Mouse (Mus musculus): ENCODE measurements around the gene Zfp94.
"Not testable (repeated sequence)": the region's sequence is repeated elsewhere in the genome, so short reads cannot be mapped to it uniquely, and the experiment has no call there.

The Zfp94 gene

DNA sequence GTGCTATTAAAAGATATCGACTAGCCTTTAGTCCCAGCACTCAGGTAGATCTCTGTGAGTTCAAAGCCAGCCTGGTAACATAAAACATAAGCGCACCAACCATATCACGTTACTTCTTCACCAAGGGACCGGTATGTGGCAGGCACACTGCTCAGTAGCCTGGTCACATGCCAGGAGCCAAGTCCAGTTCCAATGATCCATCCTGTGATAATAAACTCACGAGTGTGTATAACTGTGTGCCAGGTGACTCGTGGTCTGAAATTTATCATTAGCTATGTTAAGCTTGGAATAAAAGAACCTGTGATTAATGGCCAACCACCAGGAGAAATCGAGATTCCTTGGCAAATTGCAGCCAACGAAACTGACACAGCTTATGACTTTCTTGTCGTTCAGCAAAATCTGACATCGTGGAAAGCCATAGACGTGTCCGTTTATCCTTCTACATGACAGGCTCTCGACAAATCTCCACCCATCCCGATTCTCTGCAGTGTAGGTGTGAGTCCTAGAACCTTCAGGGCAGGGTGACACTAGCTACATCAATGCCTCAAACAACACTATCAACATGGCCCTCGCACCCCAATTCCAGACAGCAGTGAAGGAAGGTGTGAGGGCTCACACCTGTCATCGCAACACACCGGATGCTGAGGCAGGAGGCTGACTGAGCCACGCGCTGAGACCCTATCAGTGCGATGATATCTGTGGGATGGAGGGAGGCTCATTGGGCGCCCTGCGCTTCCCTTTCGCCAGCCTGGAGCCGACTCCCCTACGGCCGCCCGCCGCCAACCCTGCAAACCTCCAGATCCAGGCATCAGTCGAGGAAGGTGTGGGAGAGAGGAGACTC, 520 bp downstream of the Zfp94 start:
- no peak for DNase-seq

DNA sequence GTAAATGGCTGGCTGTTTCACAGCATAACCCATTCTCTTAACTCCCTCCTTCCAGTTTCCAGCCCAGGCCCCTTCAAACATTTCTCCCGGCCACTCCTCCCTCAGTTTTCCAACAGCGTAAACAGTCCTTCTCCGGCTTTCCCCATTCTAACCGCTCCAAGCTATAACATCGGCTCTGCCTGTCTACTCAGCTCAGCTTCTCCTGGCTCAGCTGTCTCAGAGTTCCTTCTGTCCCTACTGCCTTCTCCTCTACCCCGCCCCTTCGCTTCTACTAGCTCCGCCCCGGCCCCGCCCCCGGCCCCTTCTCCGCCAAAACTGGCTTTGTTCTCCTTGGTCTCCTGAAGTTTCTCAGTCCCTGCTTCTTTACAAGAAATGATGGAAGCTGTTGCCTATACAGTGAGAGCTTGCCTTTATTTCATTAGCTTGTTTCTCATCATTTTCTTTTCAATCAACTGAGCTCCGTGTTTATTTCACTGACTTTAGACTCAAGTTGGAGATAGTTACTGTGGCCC, 15.6 kb downstream of the Zfp94 start, which contains the start of gene Zfp61:
Gene Zfp61 (minus strand): TSS at position 462 of the 512 bp plus-strand sequence.
- DNase-seq, result peak; percentile 87

DNA sequence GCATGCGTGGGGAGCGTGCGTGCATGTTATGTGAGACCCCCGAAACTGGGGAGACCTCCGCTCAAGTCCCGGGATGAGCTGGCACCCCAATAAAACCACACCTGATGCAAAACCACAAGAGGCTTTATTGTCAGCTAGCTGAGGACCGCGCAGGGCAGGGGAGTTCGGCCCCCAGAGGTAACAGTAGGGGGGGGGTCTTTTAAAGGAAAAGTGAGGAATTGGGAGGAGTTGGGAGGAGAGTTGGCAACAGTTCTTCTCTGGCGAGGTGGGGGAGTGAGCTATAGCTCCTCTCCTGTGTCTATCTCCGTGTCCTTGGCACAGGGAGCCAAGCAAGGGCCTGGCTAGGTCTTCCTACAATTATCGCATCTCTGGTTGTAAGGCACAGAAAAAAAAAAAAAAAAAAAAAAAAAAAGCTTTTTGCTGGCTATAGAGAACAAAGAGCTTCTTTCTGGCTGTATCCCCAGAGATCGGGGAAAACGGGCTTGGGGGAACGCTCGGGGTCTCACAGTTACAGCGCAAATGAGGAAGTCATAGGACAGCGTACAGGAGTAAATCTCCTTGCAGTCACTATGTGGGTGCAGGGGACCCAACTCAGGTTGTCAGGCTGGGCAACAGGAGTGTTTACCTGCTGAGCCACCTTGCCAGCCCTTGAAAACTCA, 16.5 kb downstream of the Zfp94 start:
- DNase-seq, result peak; percentile 48

DNA sequence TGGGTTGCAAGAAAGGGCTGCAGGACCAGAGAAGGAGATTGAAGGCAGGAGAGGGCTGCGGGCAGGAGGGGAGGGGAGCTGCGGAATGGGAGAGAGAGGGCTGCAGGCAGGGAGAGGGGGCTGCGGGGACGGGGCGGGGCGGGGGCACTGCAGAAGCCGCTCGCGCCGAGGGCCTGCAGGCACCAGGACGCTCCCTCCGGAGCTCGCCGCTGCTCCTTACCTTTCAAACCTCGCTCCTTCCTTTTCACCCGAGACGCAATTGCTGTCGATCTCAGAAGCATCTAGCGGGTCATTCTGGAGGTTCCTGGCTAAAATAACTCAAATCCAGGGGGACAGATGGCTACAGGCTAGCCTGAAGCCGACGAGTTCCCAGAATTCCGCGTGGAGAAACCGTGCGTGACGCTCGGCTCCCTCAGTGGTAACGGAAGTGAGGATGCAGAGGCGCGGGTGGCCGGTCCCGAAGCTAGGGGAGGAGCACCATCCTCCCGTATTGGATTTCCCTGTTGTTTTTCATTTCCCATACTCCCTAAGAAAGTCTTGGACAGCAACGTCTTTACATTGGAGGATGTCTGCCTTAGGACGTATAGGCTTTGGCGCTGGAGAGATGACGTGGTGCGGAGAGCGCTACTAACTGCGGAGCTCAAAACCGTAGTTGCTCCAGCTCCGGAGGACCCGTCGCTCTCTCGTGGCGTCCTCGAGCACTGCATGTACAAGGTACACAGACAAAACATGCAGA, 17.3 kb downstream of the Zfp94 start:
- peak; percentile 92 for DNase-seq

DNA sequence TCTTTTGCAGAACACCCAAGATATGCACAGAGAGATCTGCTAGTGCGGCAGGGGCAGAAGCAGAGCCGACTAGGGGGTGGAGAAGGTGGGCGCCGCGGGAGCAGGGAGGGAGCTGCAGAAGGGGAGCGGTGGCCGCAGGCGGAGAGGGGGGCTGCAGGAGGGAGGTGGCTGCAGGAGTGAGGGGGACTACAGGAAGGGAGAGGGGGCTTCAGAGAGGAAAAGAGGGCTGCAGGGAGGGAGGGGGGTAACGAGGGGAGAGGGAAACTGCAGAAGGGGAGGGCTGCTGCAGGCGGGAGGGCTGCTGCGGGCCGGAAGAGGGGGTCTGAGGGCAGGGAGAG, 17.9 kb downstream of the Zfp94 start:
- no peak for DNase-seq

DNA sequence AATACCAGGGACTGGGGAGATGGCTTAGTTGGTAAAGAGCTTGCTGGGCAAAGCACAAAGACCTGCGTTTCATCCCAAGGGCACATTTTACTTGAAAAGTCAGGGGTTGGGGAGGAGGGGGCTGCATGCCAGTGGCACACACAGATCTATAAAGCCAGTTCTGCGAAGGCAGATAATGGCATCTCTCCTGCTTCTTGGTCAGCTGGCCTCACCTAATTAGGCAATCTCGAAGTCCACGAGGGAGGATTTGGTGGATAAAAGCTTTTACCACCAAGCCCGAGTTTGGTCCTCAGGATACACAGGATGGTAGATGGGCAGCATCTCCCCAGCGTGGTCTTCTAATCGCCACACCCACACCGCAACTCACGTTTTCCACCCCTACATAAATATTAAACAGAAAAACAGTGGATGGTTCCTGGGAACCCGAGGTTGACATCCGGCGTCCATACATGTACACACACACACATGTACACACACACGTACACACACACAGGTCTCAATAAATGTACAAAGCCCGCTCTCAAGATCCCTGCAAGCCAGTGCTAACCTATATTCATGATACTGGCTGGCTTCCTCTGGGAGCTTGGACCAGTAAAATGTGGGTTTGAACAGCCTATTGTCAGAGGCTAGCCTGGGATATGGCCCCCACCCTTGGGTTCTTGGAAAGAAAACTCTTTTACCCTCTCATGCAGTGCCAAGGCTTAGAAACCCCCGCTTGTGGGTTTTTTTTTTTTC, 18.9 kb downstream of the Zfp94 start:
- no peak for DNase-seq

DNA sequence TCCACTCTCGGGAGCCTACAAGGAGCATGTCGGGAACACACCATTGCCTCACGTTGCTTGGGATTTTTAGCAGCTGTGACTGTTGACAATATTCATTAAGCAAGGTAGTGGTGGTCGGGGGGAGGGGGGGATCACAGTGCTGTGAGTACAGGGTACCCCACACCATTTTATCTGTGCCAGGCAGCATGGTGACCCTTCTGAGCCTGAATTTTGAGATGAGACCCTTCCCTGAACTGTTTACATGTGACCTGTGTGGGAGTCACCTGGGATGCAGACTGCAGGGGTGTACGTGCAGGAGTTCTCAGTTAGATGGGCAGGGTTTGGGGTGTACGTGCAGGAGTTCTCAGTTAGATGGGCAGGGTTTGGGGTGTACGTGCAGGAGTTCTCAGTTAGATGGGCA, 20.1 kb downstream of the Zfp94 start:
- DNase-seq, result no peak

DNA sequence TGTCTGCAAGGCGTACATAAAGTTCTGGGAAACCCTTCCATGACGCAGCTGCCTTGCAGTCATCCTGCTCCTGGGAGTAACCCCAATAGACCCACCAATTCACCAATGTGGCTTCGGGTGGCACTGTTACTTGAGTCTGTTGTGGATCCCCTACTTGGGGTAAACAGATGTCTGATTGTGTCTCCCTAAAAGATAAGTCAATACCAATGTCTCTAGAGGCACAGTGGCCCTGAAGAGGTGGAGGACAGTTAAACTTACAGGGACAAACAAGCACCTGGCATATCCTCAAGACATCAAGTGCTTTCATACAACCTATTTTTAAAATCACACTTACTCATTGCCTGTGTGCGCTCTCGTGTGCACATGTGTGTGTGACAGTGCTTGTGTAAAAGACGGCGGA, 21.1 kb downstream of the Zfp94 start:
- DNase-seq, result no peak

DNA sequence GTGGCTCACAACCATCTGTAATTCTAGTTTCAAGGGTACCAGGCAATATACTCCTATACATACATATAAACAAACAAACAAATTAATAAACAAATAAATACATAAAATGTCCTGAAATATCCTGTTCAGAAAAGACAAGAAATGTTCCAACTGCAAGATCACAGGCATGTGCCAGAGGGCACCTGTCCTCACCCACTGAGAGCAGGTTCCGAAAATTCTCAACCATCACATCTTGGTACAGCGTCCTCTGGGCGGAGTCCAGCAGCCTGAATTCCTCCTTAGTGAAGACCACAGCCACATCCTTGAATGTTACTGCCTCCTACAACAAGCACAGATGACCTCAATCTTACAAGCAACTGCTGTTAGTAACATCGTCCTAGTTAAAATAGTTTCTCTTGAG, 21.7 kb downstream of the Zfp94 start:
- no peak for DNase-seq

DNA sequence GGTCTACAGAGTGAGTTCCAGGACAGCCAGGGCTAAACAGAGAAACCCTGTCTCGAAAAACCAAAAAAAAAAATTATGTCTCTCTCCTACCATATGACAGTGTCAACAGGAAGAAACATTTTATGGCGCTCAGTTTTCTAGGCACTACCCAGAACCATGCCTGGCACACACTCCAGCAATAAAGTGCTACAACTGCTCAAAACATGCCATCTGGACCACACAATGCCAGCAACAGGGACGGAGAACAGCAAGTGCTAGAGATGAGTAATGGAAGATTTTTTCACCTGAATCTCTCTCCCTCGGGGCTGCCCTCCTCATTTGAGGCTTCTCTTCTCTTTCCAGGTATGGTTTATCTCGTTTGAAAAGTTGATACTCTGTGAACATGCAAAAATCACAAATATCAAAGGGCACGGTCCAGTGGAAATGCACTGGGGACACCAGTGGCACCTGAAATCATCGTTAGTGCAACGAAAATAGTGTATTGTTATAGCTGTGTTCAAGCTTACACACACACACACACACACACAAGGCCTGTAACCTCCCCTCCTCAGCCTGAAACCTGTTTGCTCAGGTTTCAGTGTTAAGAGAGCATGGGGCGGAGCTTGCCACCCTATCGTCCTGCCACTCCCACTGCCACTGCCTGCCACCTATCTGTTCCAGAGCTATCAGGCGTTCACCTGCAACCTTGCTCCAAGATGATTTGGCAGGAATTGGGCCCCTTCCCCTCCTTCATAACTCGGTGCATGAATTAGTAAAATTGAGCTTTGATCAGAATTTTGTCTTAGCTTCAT, 23.2 kb downstream of the Zfp94 start:
- no peak for DNase-seq

DNA sequence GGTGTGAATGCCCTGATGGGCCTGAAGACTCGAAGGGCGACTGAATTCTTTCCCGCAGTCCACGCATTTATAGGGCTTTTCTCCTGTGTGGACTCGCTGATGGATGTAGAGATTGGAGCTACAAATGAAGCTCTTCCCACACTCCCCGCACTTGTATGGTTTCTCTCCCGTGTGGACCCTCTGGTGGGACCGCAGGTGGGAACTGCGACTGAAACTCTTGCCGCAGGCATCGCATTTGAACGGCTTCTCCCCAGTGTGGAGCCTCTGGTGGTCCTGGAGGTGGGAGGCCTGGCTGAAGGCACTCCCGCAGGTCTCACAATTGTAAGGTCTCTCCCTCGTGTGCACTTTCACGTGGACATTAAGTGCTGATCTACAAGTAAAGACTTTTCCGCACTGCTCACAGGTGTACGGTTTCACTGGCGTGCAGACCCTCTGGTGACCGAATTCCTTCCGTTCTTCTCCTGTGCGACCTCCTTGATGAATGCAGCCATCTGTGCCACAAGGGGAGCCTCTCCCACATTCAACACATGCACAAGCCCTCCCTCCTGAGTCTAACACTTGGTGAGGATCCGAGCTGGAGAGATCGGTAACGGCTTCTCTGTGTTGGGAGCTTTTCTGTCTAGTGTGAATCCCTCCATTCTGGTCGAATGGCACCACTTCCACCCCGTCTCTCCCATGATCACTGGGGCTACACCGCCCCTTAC, 24.9 kb downstream of the Zfp94 start:
- no peak for DNase-seq

DNA sequence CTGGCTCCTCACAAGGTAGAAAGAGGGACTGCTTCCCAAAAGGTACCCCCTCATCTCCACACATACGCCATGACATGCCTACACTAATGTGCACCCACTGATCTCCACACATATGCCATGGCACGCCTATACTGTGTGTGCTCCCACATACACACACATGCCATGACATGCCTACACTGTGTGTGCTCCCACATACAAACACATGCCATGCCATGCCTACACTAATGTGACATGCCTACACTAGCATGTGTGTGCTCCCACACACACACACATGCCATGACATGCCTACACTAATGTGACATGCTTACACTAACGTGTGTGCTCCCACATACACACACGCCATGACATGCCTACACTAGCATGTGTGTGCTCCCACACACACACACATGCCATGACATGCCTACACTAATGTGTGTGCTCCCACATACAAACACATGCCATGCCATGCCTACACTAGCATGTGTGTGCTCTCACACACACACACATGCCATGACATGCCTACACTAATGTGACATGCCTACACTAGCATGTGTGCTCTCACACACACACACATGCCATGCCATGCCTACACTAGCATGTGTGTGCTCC, 26.3 kb downstream of the Zfp94 start:
- DNase-seq, result no peak

DNA sequence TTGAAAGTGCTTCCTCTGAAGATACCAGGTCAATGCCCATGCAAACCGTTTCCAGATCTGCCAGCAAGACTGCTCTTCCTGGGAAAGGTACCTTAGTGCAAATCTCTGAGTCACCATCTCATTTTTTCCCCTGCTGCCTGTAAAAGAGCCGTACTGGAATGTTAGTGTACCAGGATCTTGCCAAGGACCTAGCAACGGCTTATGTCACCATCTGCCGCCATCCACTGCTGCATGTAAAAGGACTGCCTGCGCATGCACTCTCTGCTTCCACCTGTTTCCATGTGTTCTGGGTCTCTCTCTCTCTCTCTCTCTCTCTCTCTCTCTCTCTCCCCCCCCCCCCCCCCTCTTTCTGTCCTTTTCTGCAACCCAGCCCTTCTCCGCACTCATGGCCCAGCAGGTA, 28.0 kb downstream of the Zfp94 start:
- DNase-seq, result no peak

DNA sequence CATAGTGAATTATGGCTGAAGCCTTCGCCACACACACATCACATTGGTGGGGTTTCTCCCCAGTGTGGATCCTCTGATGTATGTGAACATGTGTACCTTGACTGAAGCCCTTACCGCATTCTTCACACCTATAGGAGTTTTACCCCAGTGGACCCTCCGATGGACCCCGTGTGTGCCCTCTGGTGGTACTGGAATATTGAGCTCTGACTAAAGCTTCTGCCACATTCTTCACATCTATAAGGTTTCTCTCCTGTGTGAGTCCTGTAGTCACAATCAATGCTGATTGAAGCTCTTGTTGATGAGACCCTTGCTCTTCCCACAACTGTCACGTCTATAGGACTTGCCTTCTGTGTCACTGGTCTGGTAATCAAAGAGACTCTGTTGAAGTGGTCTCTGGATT, 28.8 kb downstream of the Zfp94 start:
- no peak for DNase-seq

DNA sequence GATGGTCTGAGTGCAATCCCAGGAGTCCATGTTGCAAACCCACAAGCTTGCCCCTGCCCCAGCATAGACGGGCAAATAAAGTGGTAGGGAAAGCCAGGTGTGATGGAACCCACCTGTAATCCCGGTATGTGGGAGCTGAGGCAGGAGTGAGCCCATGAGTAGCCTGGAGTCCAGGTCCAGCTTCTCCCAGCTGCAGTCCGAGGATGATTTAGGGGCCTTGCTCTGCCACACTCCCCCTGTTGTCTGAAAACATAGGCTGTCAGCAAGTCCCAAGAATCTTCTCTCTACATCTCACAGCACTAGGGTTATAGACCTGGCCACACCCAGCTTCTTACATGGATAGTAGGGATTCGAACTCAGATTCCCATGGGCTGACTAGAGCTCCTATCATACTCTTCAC, 29.6 kb downstream of the Zfp94 start:
- no peak for DNase-seq

DNA sequence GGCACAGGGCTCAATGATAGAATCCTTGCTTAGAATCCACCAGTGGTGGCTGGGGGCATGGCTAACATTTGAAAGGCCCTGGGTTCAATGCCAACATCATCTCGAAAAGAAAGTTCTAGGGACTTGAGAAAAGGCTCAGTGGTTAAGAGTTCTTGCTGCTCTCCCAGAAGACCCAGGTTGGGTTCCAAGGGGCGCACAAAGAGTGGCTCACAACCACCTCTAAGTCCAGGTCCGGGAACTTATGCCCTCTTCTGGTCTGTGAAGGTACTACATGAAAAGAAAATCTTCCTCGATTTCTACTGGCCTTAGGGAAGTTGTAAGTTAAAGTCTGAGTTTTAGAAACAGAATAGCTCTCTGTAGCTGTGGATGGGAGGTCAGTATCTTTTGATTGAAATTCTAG, 30.4 kb downstream of the Zfp94 start:
- DNase-seq, result peak; percentile 26

DNA sequence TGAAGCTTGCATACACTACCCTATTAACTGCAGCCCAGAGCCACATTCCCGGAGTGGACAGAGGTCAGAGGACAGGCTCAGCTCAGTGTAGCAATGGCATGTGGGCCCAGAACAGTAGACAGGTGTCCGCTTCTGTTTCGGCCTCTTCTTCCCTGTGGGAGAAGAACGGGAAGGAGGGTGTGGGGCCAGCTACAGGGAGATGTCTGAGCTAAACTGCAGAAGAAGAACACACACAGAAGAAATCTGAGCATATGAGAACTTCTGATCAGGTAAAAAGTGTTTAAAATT, 35.7 kb downstream of the Zfp94 start:
- no peak for DNase-seq

DNA sequence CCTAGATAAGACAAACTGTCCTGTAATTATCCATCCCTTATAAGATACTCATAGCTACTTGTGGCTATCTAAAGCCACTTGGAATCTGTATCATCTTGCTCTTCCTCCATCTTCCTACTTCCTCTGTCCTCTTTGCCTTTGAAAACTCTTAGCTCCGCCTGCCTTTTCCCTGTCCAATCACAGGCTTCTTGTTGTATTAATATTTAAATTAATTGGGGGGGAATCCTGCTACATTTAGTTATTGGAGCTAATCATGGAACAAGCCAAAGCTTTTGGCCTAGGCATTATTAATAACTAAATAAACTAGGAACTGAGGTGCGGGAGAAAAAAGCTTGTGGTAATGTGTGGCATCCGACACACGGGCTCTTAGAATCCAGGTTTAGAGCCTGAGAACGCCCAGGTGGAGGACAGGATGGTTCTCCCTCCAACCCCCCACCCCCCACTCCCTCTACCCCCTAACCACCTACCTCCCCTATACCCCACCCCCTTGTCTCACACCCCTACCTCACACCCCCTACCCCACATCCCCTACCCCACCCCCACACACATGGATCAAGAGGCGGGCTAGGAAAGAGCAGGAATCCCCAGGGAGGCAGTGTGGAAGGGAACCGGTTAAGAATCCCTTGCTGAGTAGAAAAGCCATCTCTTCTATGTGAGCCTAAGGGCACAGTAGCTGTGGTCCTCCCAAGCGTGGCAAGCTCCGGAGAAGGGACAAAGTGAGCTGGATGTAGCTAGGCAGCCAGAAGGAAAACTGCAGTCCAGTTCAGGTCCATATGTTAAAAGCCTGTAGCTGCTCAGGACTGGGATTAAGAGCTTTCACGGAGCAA, 36.2 kb downstream of the Zfp94 start:
- DNase-seq, result peak; percentile 47

DNA sequence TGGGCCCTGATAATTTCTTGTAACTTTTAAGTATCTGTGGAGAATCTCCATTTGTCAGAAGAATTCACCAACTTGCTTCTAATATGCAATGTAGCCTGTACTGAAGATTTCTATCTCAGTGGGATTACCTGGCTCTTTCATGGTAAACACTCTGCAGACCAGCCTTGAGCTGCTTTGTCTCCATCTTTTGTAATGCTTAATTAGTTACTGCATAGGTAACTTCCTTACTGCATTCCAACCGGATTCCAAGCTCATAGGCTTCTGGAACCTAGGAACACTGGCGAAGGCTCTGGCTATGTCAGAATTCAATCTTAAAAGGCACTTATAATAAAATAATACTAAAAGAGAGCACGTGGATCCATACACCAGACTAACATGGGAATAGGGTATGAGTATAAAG, 37.7 kb downstream of the Zfp94 start:
- not testable (repeated sequence) for DNase-seq

DNA sequence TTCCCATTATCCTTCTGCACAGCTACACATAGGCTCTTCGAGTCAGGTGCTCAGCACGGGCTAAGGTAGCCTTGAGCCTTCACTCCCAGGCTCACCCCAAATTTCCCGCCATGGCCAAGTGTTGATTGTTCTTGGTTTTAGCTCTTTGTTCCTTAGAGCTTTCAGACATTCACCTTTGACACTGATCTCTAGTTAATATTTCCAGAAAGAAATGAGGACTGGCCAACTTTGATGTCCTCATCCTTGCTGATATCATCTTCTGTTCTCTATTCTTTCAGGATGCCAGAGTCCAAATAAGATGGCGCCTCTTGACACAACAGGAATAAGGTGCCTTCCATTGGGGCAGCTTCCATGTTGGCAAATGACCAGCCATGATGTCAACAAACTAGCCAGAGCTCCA, 42.0 kb downstream of the Zfp94 start:
- no peak for DNase-seq
